Mouse (Mus musculus) urinary bladder, adult 2 months (tissue): ENCODE results near the gene Ttll7. TPM values are rescaled to one million over a fixed set of nuclear protein-coding genes. Genes with fewer than 3 reads are reported as not detected.

Source experiments
- DNase-seq: peaks from one replicate; pipeline ENCODE4 v3.0.0; 2022; ENCODE audit warnings: low spot score
- polyA plus RNA-seq: library from polyadenylated mRNA; depleted of rRNA; stranded (reverse); fragments of >200 nt; gene quantifications from 2 replicates; pipeline ENCODE4 v1.2.3, GENCODE M21; 2012; rRNA removed

The Ttll7 gene
- polyA plus RNA-seq, 1 experiment, result 17.1 TPM

GRCm38 (mm10) chr3:146994670-146995415, 142.7 kb downstream of the Ttll7 start:
- no peak for DNase-seq

- no peak for DNase-seq
These were observed 147.0 kb downstream of the Ttll7 start for GRCm38 (mm10) chr3:146999148-146999547.

- DNase-seq, result no peak
These were observed 148.8 kb downstream of the Ttll7 start for GRCm38 (mm10) chr3:147000963-147001362.

GRCm38 (mm10) chr3:147001557-147001956, 149.4 kb downstream of the Ttll7 start:
- DNase-seq, result no peak

GRCm38 (mm10) chr3:147016506-147016905, 164.3 kb downstream of the Ttll7 start:
- DNase-seq, result no peak

GRCm38 (mm10) chr3:147019506-147019905, 167.3 kb downstream of the Ttll7 start:
- no peak for DNase-seq

GRCm38 (mm10) chr3:147026248-147026647, 174.1 kb downstream of the Ttll7 start:
- DNase-seq, result no peak

GRCm38 (mm10) chr3:147028382-147028781, 176.2 kb downstream of the Ttll7 start:
- DNase-seq, result no peak

- no peak for DNase-seq
These were observed 177.6 kb downstream of the Ttll7 start for GRCm38 (mm10) chr3:147029718-147030117.

- no peak for DNase-seq
These were observed 178.2 kb downstream of the Ttll7 start for GRCm38 (mm10) chr3:147030266-147030880.

Other genes with a start within 250 kb of the Ttll7 start
- not detected in 2 replicates for gene Dnase2b, start 236.8 kb upstream of the Ttll7 start, polyA plus RNA-seq
- gene 4930503B20Rik, start 201.1 kb upstream of the Ttll7 start, polyA plus RNA-seq, result 0.17 TPM in 1 of 2 replicates, not detected in the other
- gene Samd13, start 166.8 kb upstream of the Ttll7 start, polyA plus RNA-seq, result 0.23 and 0.35 TPM in 2 replicates
- gene Prkacb, start 39.4 kb upstream of the Ttll7 start, polyA plus RNA-seq, result 82.5 and 105 TPM in 2 replicates